Mouse (Mus musculus) urinary bladder, adult 2 months (tissue): ENCODE results near the gene Itpka. TPM values are rescaled to one million over a fixed set of nuclear protein-coding genes. Genes with fewer than 3 reads are reported as not detected.

Experiments used
- DNase-seq: peaks from one replicate; pipeline ENCODE4 v3.0.0; 2022; ENCODE audit warnings: low spot score
- polyA plus RNA-seq: library from polyadenylated mRNA; depleted of rRNA; stranded (reverse); fragments of >200 nt; gene quantifications from 2 replicates; pipeline ENCODE4 v1.2.3, GENCODE M21; 2012; rRNA removed

Itpka gene
- polyA plus RNA-seq, 1 experiment = 0.55 TPM

DNA sequence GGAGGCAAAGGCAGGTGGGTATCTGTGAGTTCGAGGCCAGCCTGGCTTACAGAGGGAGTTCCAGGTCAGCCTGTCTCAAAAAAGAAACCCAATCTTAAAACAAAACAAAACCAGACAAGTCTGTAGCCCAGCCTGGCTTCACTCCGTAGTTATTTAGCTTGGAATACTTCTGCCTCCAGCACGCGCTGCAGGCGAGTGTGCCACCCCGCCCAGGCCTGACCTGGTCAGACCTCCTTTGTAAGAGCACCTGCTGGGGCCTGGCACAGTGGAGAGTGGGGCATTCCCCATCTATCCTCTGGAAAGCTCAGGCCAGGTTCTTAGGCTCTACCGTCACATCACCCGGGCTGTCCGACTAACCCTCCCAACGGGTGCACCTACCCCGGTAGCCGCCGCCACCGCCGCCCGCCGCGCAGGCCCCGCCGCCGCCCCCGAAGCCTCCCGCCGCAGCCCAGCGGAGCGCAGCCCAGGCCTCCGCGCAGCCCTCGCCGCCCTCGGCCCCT, 15.5 kb downstream of the Itpka start:
- peak; percentile 27 for DNase-seq

DNA sequence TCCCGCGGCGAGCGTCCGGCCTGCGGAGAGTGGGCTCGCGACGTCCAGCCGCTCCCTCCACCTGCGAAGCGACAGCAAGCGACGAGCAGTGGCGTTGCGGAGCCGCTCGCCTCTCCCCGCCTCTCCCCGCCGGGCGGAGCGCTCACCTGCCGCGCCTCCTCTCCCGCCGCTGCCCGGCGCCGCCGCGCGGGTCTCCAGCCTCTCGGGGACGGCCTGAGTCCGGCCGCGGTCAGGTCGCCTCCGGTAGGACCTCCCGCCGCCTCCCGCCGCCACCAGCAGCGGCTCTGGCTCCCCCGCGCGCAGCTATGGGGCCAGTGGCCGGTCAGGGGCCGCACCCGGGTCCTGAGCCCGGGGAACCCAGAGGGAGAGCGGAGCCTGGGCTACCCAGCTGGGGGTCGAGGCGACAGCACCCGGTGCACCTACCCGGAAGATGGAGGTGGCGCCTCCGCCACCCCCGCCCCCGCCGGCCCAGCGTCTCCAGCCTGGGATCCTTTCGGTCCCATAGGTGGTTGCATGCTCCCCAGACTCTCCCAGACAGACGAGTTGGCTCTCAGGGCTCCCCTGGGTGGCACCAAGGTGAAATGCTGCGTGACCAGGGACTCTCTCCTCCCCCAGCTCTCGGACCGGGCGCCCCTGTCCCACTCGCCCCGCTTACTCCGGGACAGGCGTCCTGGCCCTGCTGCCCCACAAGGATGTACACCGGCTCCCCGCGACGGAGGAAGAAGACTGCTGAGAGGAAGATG, 16.1 kb downstream of the Itpka start:
- peak; percentile 38 for DNase-seq

DNA sequence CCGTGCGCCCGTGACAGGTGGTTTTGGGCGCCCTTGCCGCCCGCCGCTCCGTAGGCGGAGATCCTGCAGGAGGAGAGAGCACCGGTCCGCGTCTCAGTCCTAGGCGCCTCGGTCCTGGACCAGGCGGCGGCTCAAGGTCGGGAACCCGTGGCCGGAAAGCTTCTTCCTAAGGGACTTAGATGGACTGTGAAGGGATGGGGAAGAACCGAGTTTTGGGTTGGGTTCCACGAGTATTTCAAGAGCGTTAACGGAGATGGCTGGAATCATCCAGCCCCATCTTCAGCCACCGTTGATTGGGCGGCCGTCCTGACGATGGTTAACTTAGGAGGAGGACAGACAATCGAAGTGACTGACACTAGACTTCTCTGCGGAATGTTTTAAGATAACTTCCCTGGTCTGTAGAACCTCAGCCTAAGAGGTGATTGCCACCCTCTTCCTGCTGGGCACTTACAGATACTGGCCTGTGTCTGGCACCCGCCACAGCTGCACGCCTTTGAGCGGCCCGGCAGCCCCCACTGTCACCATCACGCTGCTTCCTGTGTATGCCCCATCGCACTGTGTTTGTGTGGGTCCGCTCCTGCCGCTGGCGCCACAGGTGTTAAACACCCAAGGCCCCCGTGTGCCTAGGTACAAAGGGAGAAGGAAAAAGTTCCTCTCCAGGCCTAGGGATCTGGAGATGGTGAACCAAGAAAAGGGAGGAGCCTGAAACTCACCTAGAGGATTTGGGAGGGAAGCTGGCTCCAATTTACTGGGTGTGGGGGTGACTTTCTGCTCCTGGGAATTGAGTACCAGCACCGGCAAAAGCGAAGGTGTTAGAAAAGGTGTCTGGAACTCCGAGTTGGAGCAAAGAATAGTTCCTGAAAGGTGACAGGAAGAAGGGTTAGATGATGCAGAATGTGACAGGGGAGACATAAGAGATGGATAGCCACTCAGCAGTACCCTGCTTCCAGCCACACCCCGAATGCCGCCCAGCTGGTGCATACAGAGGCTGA, 17.0 kb downstream of the Itpka start:
- no peak for DNase-seq

DNA sequence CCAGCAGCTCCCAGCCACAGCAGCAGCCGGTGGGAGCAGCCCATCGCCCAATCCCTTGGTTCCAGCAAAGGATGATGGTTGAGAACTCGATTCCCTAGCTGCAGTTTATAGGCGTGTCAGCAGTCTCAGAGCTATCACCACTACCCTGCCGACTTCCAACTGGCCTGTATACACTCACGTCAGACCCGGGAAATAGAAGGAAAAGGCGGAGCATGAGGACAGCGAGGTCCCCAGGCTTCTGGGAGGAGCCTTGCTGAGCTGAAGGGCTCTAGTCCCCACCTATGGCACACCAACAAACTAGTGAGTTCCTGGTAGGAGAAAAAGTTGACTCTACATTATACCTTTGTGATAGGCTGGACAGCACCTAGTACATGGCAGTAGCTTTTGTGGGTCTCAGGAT, 18.1 kb downstream of the Itpka start, which contains the start of gene Ltk:
Gene Ltk (minus strand): TSS at position 181 of the 400 bp plus-strand sequence.
- DNase-seq = no peak

DNA sequence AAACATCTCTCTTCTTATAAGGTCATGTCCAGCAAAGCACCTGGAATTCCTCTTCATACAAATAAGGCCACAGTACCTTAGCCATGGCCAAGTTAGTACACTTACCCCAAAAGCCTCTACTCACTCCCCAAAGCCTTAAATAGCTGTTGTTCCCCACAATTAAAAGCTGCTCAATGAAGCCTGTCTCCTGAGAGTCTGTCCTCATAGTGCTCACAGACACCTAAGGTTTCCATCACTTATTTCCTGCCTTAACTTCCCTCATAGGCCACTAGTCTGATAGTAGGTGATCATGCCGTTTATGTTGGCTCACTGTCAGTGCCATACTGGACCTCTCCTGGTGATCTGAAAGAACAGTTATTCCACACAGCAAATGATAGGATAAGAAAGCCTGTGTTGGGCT, 20.1 kb downstream of the Itpka start:
- no peak for DNase-seq

DNA sequence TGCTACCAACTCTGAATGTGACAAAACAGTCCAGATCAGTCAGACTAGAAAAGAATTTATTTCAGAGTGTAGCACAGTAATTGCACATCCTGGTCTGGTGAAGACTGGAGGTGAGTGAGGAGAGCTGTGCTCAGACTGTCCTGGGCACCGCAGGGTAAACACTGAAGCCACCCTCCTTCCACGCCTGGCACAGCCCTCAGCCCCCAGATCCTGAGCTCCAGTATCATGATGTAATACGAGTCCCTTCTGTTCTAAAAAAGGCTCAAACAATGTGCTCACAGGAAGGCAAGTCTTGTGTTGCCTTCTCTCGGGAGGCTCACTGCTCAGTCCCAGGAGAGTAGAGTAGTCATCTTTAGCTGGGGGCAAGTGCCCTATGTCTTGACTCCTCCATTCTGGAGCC, 21.8 kb downstream of the Itpka start:
- no peak for DNase-seq

DNA sequence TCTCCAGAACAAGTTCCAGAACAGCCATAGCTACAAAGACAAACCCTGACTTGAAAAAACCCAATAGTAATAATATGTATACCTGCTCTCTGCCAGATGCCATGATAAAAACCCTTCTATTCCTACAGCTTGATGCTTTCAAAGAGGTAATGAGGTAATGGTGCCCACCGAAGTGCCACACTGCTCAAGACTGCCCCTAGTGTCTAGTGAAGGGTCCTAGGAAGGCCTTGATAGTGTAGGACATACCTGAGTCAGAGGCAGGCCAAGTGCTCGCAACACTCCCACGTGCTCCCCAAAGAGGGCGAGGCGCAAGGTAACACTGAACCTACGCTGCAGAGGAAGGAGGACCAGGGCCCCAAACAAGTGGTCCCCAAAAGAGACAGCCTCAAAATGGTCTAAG, 25.1 kb downstream of the Itpka start:
- no peak for DNase-seq

DNA sequence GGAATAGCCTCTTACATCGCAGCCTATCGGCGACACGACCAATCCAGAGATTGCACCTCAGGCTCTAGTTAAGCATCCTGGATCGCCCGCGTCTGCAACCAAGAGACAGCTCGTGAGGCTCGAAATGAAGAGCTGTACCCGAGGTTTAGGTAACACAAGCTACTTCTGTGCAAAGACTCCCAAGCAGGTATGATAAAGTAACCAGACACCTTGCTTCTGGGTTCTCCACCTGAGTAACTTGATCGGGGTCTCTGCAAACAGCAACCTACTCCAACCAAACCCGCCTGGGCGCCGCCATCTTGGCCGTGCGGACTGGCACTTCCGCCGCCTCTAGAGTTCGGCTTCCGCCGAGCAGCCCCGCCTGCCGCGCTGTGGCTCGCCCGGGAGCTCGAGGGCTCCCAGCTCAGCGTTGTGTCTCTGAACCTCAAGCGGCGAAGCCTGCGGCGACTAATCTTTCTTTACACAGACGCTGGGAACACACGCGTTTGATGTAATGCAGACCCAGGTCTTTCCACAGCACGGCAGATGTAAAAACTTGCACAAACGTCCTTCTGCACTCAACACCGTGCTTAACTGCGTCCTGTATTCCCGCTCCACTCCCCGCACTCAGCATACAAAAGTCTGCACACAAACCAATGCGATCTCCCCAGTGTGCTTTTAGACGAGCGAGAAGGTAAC, 45.2 kb downstream of the Itpka start, which contains the start of gene Rpap1:
Gene Rpap1 (minus strand): TSS at position 332 of the 678 bp plus-strand sequence.
- DNase-seq = peak; percentile 75

DNA sequence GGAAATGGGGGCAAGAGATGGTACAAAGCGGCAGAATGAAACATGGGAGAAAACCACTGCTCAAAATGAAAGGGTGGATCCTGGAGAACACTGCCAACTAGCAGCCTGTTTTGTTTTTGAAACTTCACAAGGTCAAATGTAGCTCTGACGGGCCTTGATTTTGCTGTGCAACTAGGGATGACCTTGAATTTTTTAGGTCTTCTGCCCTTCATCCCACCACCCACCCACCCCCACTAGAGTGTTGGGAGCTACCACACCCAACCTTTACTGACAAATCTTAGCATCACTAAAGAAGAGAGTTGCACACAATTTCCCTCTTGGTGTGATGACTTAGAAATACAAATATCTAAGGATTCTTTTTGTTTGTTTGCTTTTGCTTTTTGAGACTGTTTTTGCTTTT, 47.9 kb downstream of the Itpka start:
- DNase-seq = no peak

DNA sequence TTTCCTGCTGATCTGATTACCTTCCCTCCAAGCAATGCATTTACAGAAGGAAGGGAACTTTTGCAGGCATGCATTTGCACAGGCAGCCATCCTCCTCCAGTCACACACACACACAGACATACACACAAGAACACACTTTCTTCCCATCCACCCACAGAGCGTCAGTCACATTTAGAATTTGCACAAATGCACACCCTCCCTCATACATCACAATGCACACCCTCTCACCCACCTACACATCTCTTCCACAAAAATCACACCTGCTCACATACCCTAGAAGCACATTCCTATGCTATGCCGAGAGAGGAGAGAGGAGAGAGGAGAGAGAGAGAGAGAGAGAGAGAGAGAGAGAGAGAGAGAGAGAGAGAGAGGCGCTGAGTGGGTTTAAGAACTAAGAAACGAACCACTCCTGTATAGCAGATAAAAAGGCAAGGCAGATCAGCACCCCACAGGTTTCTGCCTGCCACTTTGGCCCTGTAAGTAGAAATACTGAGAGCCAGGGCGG, 55.2 kb downstream of the Itpka start, which contains the start of gene Tyro3:
Gene Tyro3 (plus strand): TSS at position 455 of the 505 bp plus-strand sequence.
- no peak for DNase-seq

DNA sequence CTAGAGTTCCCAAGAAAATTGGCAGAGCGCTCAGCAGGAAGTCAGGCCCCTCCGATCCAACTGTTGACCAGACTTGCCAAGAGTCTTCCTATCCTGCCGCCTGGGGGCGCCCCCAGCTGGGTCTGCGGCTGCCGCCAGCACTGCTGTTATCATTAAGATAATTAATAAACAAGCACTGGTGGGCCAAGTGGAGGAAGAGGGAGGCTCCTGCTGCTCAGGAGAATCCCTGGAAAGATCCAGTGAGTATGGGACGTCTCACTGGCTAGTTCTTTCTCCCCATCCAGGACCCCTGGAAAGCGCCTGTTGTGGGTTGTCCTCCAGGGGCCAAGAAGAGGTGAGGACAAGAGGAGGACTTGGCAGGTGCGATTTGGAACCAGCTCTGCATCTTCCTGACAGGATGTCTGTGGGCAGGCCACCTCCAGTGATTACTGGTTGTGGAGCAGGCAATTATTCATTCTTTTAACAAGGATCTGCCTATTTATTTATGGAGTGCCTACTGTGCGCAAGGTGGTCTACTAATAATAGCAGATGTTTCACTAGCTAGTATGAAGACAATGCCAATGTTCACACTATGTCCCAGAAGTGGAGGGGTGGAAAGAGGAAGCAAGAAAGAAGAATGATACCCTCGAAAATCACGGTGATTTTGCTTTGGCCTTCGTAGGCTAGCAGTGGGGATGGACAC, 56.2 kb downstream of the Itpka start:
- DNase-seq = peak; percentile 40

DNA sequence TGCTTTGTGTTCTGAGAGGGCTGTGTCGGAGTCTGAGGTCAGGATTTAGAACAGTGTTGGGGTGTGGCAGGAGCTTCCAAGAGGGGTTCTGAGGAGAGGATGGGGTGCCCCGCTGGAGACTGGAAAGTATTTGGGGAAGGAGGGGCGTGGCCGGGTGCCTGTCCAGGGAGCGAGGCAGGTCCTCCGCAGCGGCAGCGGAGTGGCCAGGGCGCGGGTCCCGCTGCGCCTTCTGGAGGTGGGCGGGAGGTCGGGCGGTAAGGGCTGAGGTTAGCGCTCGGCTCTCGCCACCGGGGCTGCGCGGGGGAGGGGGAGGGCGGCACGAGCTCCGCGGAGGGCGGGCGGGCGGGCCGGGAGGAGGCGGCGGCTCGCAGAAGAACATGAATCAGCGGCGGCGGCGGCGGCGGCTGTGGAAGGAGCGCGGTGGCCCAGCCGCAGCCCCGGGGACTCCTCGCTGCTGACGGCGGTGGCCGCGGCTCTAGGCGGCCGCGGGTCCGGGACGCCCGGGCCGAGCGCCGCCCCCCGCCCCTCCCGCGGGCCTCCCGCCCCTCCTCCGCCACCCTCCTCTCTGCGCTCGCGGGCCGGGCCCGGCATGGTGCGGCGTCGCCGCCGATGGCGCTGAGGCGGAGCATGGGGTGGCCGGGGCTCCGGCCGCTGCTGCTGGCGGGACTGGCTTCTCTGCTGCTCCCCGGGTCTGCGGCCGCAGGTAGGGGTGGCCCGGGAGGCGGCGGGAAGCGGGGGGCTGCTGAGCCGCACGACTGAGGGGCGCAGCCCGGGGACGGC, 57.2 kb downstream of the Itpka start:
- DNase-seq = peak; percentile 41

DNA sequence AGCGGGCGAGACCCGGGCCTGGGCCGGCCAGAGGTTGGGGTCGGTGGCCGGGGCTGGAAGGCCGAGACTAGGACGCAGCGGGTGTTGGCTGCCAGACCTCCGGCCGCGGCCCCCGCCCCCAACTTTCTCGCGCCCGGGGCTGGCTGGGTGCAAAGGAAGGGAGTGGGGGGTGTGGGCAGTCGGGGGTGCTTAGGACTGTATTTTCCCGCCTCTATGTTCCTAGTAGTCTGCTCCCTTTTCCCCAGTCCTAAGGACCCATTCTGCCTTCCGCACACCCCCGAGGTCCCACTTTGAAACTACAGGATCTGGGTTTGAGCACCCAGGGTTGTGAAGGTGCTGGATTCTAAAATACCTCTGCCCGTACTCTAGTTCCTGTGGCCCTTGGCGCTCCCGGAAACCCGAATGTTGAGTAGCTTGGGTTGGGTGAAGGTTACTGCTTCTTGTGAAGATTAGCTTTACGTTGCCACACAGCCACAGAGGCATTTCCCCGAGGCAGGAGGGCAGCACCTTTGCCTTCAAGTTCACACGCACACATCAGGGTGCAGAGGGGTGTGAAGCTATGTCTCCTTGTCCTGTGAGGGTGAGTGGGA, 57.9 kb downstream of the Itpka start:
- DNase-seq = no peak

Other genes starting within 250 kb of the Itpka start
- 3.1 TPM in 2 replicates for gene Exd1, start 194.7 kb upstream of the Itpka start, polyA plus RNA-seq
- 133 and 134 TPM in 2 replicates for gene Chp1, start 194.6 kb upstream of the Itpka start, polyA plus RNA-seq
- gene Nusap1, start 124.0 kb upstream of the Itpka start, polyA plus RNA-seq = 1.6 TPM in 2 replicates
- gene Oip5, start 123.9 kb upstream of the Itpka start, polyA plus RNA-seq = 2.5 and 3.6 TPM in 2 replicates
- 18.4 and 20.0 TPM in 2 replicates for gene Ndufaf1, start 79.5 kb upstream of the Itpka start, polyA plus RNA-seq
- gene Rtf1, start 67.3 kb upstream of the Itpka start, polyA plus RNA-seq = 17.4 and 21.7 TPM in 2 replicates
- gene Ltk, start 18.1 kb downstream of the Itpka start, polyA plus RNA-seq = 0.19 and 0.34 TPM in 2 replicates
- 12.0 and 13.7 TPM in 2 replicates for gene Rpap1, start 45.2 kb downstream of the Itpka start, polyA plus RNA-seq
- 30.0 and 38.1 TPM in 2 replicates for gene Tyro3, start 55.4 kb downstream of the Itpka start, polyA plus RNA-seq
- 12.9 and 15.1 TPM in 2 replicates for gene Mga, start 154.9 kb downstream of the Itpka start, polyA plus RNA-seq
- 15.9 and 19.5 TPM in 2 replicates for gene Mapkbp1, start 230.4 kb downstream of the Itpka start, polyA plus RNA-seq